Mouse (Mus musculus) gastrocnemius, postnatal 10 days (tissue): ENCODE data around the gene Dmp1. TPM values are rescaled to one million over a fixed set of nuclear protein-coding genes. Genes with fewer than 3 reads are reported as not detected.

ENCODE experiments used
- DNase-seq: peaks from one replicate; pipeline ENCODE4 v3.0.0; 2021; ENCODE audit warnings: mixed read lengths
- long read RNA-seq, 2 experiments: library from polyadenylated mRNA; stranded (forward); transcript quantifications; one replicate each; pipeline ENCODE4 v2.0.0; 2021
- total RNA-seq, 2 experiments: library from RNA; stranded (reverse); gene quantifications; 2 replicates each; pipeline ENCODE4 v1.2.3; 2021

Dmp1 gene
- total RNA-seq = 10 to 100 TPM in 1 of 2 experiments, 1 to 10 TPM in 1; 2.6 to 36.8 TPM
- long read RNA-seq, experiment 1, transcript Dmp1-201 (6 exons, 2,764 nt) = major isoform, 24 of 28 reads
- long read RNA-seq, experiment 1, partial matches to known transcripts = 1 of 28 reads
- long read RNA-seq, experiment 1, other reads (novel, unspliced or antisense) = 3 of 28 reads
- long read RNA-seq, experiment 2, partial matches to known transcripts = 0 of 1 reads
- long read RNA-seq, experiment 2, other reads (novel, unspliced or antisense) = 0 of 1 reads

- no peak for DNase-seq
These were observed at the start of gene Dmp1 for GRCm38 (mm10) chr5:104202351-104202750. Gene Dmp1 (plus strand): TSS chr5:104202613.

- DNase-seq = no peak
These were observed 44.7 kb upstream of the Dmp1 start for GRCm38 (mm10) chr5:104157701-104158100.

DNA sequence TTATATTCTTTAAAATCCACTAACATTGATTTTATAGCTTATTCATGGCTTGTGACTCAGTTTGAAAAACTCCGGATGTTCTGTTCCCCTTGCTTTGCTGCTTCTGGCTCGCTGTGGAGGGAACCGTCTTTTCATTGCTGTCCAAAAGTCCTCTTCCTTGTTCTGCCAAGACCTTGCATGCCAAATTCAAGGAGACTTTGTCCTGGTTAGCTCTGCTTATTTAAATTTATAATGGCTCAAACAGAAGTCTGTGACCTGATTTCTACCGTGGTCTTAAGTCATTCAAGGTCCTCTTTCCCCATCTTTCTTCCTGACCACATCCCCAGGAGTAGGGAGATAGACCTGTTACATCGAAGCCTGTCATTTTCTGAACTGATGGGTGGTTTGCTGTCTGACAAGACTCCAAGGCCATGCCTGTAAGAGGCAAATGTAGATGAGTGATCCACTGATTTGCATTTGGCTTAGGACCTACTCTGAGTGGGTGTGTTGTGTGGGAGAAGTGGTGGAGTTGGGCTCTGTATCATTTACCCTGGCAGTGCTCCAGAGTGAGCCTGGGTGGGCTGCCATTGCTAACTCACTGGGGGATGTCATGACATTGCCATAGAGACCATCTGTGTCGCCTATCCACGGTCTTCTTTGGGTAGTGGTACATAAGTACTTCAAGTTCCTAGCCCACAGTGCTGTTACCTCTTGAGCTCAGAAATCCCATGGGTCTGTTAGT is 43.9 kb upstream of the Dmp1 start:
- DNase-seq = no peak

GRCm38 (mm10) chr5:104160581-104160980 is 41.8 kb upstream of the Dmp1 start:
- no peak for DNase-seq

DNA sequence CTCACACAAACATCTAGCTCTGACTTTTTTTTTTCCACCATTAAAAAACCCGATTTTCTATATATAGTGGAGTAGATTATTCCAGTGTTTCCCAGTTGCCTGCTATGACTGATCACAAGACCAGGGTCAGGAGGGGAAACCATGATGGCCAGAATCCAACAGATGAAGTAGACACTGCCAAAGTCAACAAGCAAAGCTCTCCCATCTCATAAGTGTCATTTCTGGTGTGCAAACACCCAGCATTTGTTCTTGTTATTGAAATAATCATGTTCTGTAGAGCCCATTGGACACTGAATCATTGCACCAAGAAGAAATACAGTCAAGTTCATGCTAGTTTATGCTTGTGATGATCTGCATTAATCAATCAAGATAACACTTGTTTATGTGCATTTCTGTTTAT is 41.0 kb upstream of the Dmp1 start:
- no peak for DNase-seq

- no peak for DNase-seq
These were observed 38.9 kb upstream of the Dmp1 start for GRCm38 (mm10) chr5:104163536-104163935.

DNA sequence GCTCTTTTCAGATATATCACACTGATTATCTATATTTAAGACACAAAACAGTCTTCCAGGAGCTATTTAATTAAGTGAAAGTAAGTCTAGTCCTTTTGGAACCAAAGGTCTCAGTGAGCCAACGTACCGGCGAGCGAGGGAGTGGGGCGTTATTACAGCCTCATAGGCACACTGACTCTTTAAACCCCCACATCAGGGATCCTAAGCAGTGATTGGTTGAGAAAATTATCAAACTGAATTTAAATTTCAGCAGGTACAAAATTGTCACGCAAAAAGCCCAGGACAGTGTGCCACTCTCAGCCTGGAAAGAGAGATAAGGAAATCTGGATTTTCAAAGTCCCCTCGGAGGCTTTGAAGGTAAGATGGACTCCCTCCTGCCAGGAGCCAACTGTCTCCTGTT is 32.0 kb upstream of the Dmp1 start, which contains the start of gene Dspp:
Gene Dspp, plus strand, starts transcription at position 301 of the 400 bp plus-strand sequence.
- no peak for DNase-seq

- no peak for DNase-seq
These were observed 29.3 kb upstream of the Dmp1 start for GRCm38 (mm10) chr5:104173094-104173493.

GRCm38 (mm10) chr5:104183743-104184142 is 18.7 kb upstream of the Dmp1 start:
- no peak for DNase-seq

GRCm38 (mm10) chr5:104187281-104187680 is 15.1 kb upstream of the Dmp1 start:
- DNase-seq = no peak

DNA sequence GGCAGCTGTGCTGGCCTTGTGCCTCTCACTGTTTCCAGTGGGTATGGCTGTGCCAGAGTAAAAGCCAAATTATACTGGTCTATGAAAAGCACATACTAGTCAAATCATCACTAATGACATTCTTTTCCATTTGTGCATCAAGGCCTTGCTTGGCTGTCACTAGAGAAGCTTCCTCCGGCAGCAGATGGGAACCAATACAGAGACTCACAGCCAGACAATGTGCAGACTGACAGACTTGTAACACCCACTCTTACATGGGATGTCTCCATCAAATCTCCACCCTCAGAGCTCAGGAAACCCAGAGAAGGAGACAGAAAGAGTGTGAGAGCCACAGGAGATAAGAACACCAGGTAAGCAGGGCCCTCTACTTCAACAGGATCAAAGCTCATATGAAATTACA is 7.3 kb upstream of the Dmp1 start:
- DNase-seq = peak; percentile 26

- DNase-seq = no peak
These were observed 1.1 kb upstream of the Dmp1 start for GRCm38 (mm10) chr5:104201153-104201950.

DNA sequence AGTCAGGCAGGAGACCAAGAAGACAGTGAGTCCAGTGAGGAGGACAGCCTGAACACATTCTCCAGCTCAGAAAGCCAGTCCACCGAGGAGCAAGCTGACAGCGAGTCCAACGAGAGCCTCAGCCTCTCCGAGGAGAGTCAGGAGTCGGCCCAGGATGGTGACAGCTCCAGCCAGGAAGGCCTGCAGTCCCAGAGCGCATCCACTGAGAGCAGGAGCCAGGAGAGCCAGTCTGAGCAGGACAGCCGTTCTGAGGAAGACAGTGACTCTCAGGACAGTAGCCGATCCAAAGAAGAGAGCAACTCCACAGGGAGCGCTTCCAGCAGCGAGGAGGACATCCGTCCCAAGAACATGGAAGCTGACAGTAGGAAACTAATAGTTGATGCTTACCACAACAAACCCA is 10.1 kb downstream of the Dmp1 start:
- no peak for DNase-seq

- DNase-seq = peak; percentile 21
These were observed 16.5 kb downstream of the Dmp1 start for GRCm38 (mm10) chr5:104218926-104219325.

GRCm38 (mm10) chr5:104224299-104224698 is 21.9 kb downstream of the Dmp1 start:
- DNase-seq = no peak

- DNase-seq = no peak
These were observed 22.3 kb downstream of the Dmp1 start for GRCm38 (mm10) chr5:104224750-104225149.

DNA sequence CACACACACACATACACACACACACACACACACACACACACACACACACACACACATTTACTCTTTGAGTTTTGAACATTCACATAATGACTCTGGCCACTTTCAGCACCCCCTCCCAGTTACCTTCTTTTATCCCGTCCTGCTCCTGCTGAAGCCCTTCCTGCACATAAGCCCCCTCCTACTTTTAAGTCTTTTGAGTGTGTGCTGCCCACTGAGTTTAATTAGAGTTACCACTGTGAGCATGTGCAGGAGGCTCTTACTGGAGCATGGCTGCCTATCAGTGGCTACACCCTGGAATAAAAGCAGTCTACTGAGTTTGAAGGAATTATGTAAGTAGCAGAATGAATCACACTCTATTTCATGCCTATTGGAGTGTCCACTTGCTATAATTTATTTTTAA is 26.1 kb downstream of the Dmp1 start:
- no peak for DNase-seq

DNA sequence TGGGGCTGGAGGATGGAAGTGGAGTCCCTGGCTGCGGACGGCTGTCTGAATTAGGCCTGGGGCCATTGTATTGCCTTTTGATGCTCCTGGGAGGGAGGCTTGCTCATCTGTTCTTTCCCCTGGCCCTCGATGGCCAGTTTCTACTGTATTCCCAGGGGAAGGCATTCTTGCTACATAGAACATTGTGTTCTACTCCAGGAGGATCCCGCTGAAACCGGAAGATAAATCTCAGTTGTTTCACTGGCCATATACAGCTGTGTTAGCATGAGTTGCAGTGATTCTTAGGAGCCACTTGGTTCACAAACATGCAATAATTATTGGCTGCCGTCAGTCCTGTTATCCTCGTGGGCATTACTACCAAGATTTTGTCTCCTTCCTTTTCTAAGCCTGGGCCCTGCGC is 34.3 kb downstream of the Dmp1 start:
- DNase-seq = no peak

- DNase-seq = peak; percentile 5
These were observed 37.4 kb downstream of the Dmp1 start for GRCm38 (mm10) chr5:104239674-104240378.

DNA sequence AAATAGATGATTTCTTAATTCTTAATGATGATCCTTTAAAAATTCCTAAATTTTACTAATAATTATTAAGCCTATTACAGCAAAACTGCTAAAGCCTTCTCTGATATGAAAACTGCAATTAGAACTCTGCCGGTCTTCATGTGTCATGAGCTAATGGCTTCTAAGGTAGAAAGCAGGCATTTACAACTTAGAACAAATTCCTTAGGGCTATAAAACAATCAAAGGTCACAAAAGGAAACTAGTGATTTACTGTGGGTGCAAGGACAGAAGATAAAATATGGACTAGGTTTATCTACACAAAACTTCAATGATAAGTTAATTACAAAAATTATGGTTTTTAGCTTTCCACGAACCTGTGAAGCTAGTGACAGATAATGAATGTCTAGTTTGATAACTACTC is 41.8 kb downstream of the Dmp1 start:
- no peak for DNase-seq

DNA sequence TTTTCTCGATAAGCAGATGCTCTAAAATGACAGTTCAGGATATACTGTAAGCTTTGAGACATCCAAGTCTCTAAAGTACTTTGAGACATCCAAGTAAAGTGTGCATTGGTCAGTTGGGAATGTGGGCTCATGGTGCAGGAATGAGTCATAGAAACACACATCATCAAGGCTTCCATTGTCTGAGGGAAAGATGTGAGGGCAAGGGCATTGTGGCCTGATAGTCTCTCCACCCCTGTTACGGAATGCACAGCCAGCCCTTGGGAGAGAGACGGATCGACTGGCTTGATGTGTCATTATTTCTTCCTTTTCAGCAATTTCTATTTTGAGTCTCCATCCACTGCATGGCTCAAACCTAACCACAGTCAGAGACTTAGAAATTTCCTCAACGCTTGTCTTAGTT is 49.4 kb downstream of the Dmp1 start:
- no peak for DNase-seq

GRCm38 (mm10) chr5:104256585-104256984 is 54.2 kb downstream of the Dmp1 start:
- DNase-seq = no peak
